Mouse (Mus musculus) kidney, postnatal 36 days (tissue): ENCODE results near the gene Ipmk.

Experiments
- DNase-seq, 2 experiments: peaks; one replicate each; pipeline ENCODE4 v3.0.0; 2021 to 2022; ENCODE audit warnings: mixed read lengths in 2 of 2

The Ipmk gene

GRCm38 (mm10) chr10:71347509-71347949 lies at the start of gene Ipmk:
Ipmk (plus strand) TSS chr10:71347763.
- DNase-seq = peak; percentile 100

DNA sequence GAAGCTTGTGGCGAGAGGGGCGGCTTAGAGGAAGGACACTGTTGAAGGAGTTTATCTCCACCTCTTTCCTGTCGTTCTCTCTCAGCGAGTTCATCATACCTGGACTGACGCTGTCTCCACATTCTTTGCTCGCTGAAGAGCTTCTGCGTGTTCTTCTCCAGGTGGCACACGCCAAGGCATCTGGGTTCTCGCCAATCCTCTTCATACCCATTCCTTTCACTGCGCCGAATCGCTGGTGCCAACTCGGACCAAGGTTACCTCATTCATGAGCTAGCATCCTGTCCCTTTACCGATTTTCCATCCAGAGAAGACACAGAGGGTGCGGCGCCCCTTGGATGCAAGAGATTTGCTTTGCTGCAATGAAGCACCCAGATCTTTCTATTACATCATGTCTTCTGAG lies 47.4 kb upstream of the Ipmk start:
- no peak for DNase-seq

- peak; percentile 45 to 63 for DNase-seq
Observed at GRCm38 (mm10) chr10:71302490-71302889, 45.1 kb upstream of the Ipmk start.

DNA sequence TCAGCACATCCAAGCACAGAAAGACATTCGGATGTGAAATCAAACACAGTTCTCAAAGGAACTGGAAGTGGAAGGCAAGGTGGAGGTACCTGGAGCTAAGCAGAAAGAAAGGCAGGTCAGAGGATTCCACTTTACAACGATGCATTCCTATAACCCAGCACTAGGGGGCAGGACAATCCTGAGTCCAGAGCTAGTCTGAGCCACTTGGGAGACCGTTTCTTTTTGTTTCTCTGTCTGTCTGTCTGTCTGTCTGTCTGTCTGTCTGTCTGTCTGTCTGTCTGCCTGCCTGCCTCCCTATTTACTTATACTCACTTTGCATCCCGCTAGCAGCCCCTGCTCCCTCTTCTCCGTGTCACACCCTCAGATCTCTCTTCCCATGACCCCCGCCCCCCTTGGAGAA lies 41.4 kb upstream of the Ipmk start:
- peak; percentile 61 to 76 for DNase-seq

GRCm38 (mm10) chr10:71306759-71307158 lies 40.8 kb upstream of the Ipmk start:
- DNase-seq = no peak

- no peak for DNase-seq
Observed at GRCm38 (mm10) chr10:71308199-71308598, 39.4 kb upstream of the Ipmk start.

DNA sequence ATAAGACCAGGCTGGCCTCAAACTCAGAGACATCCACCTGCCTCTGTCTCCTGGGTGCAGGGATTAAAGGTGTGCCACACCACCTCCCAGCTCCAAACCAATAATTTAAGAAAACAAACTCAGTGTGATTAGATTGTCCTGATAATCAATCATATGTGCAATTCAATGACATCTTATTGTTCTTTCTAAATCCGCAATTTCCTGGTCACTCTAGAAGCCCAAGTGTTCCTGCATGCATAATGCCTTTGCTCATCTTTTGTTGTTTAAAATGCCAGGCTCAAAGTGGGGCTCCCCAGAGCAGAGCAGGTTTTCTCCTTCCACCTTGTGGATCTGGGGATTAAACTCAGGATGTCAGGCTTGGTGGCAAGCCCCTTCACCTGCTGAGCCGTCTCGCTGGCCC lies 37.3 kb upstream of the Ipmk start:
- no peak for DNase-seq

- DNase-seq = no peak
Observed at GRCm38 (mm10) chr10:71314596-71314995, 33.0 kb upstream of the Ipmk start.

- no peak for DNase-seq
Observed at GRCm38 (mm10) chr10:71316056-71316455, 31.5 kb upstream of the Ipmk start.

DNA sequence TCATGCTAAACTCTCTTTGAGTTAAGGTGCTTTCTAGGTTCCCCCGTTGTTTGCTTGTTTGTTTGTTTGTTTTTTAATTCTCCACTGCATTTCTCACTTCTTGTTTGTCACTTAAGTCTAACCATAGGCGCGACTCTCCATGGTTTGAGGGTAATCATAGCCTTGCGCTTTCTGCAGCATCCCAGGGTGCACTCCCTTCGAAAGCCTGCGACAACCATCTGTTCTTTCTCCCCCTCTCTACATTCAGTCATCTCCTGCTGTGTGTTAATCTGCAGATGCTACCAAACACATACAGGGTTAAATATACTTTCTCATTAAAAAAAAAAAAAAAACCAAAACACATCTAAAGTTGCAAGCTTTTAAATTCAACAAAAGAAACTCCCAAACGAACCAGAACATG lies 31.1 kb upstream of the Ipmk start:
- no peak for DNase-seq

DNA sequence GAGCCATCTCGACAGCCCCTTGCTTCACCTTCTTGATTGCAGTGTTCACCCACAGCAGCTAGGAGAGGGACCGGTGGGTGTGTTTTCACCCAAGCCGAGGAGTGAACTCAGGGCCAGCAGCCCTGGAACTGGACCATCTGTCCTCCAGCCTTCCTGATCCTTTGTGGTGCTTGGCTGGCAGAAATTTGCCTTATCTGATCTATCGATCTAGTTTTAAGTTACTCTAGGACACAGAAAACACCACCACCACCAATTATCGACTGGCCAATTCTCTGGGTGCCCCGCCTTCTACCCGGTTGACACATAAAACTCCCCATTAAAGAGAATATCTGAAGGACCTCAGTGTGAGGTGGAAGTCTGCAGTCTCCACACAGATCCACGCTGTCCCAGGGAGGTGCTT lies 23.9 kb upstream of the Ipmk start:
- DNase-seq = no peak

- DNase-seq = peak in 1 of 2 experiments; percentile 31
Observed at GRCm38 (mm10) chr10:71326123-71326522, 21.4 kb upstream of the Ipmk start.

DNA sequence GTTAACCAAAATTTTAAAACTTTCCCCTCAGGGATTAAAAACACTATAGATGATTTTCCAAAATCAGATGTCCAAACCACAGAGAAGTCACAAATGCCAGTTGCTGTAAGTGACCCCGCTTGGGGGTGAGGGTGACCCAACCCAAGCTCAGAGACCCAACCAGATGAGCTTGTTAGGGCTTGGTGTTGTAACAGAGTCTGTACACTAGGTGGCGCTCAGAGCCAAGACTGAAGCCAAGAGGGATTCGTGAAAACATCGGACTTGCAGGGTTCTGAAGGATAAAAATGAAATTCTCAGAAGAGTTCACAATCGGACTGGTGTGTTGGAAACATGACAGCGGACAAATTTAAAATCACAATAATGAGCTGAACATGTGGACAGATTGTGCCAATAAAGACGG lies 20.8 kb upstream of the Ipmk start:
- peak; percentile 68 to 84 for DNase-seq

GRCm38 (mm10) chr10:71327386-71327785 lies 20.2 kb upstream of the Ipmk start:
- DNase-seq = no peak

- DNase-seq = no peak
Observed at GRCm38 (mm10) chr10:71328382-71328781, 19.2 kb upstream of the Ipmk start.

DNA sequence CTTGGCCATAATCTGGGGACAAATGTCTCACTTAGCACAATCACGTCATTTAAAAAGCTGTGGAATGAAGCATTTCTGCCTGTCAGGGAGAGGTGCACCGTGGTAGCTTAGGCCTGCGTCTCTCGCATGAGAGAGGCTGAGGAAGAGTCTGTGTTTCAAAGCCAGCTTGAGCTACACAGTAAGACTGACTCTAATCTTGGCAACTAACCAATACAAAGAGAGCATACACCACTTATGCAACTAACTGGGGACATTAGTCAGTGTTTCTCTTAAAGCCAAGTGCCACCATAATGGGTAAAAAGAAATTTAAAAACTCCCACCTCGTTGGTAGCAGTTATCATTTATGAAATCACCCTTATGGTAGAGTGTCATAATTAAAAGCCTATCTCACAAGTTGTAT lies 18.7 kb upstream of the Ipmk start:
- no peak for DNase-seq

DNA sequence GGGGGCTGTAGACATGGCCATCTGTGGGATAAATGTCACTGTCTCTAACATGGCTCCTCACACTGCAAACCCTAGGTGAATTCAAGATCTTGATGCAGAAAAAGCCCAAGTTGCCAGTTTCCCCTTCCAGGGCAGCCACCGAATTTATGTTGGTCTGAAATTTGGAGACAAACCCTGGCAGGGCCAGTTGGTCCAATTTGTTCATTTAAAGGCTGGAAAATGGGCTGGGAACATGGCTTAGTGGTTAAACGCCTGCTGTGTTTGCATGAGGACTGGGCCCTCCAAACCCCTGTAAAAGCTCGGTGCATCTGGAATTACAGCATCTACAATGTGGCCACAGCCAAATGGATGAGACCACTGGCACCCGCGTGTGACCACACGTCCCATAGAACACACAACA lies 18.3 kb upstream of the Ipmk start:
- no peak for DNase-seq

GRCm38 (mm10) chr10:71330070-71330469 lies 17.5 kb upstream of the Ipmk start:
- no peak for DNase-seq

- no peak for DNase-seq
Observed at GRCm38 (mm10) chr10:71331908-71332307, 15.7 kb upstream of the Ipmk start.

- DNase-seq = peak; percentile 47 to 67
Observed at GRCm38 (mm10) chr10:71332376-71332775, 15.2 kb upstream of the Ipmk start.

GRCm38 (mm10) chr10:71332859-71333258 lies 14.7 kb upstream of the Ipmk start:
- DNase-seq = no peak

- peak; percentile 67 to 80 for DNase-seq
Observed at GRCm38 (mm10) chr10:71337733-71338132, 9.8 kb upstream of the Ipmk start.

GRCm38 (mm10) chr10:71338156-71338905 lies 9.2 kb upstream of the Ipmk start:
- DNase-seq = peak; percentile 83 to 84

DNA sequence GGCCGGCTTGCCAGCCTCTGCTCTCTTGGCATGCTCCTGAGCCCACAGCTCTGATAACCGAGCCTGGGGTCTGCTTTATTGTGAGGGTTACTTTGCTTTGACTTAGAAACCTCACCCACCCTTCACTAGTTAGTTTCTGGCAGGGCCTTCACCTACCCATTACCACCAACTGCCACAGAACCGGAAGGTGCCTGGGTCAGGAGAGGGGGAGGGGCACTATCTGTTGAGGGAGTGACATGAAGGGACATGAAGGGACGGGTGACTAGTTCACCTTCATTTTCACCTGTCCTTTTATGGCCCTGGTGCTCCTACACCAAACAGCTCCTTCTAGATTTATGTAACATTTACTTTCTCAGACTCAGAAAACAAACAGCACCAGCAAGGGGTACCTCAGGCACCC lies 8.1 kb upstream of the Ipmk start:
- DNase-seq = peak in 1 of 2 experiments; percentile 65

- peak; percentile 78 to 84 for DNase-seq
Observed at GRCm38 (mm10) chr10:71340195-71340594, 7.4 kb upstream of the Ipmk start.
